Mouse (Mus musculus): ENCODE data around the gene Tmem38b.

Tmem38b gene

GRCm38 (mm10) chr4:53882921-53883682, 57.3 kb downstream of the Tmem38b start:
- no peak for DNase-seq (ENCODE audit: extremely low read depth, low read depth, low spot score)

GRCm38 (mm10) chr4:53884351-53885245, 58.8 kb downstream of the Tmem38b start:
- peak; percentile 46 for DNase-seq (ENCODE audit: extremely low read depth, low read depth, low spot score)

- DNase-seq (ENCODE audit: extremely low read depth, low read depth, low spot score): no peak
Observed at GRCm38 (mm10) chr4:53886342-53887088, 60.7 kb downstream of the Tmem38b start.

- no peak for DNase-seq (ENCODE audit: extremely low read depth, low read depth, low spot score)
Observed at GRCm38 (mm10) chr4:53895335-53895734, 69.5 kb downstream of the Tmem38b start.

GRCm38 (mm10) chr4:53896150-53896833, 70.4 kb downstream of the Tmem38b start:
- no peak for DNase-seq (ENCODE audit: extremely low read depth, low read depth, low spot score)

- DNase-seq (ENCODE audit: extremely low read depth, low read depth, low spot score): no peak
Observed at GRCm38 (mm10) chr4:53900386-53900971, 74.6 kb downstream of the Tmem38b start.

- no peak for DNase-seq (ENCODE audit: extremely low read depth, low read depth, low spot score)
Observed at GRCm38 (mm10) chr4:53904335-53904734, 78.5 kb downstream of the Tmem38b start.

- DNase-seq (ENCODE audit: extremely low read depth, low read depth, low spot score): no peak
Observed at GRCm38 (mm10) chr4:53905537-53905936, 79.7 kb downstream of the Tmem38b start.

- DNase-seq (ENCODE audit: extremely low read depth, low read depth, low spot score): no peak
Observed at GRCm38 (mm10) chr4:53907071-53907470, 81.2 kb downstream of the Tmem38b start.

Data from fat pad, adult 2 months (tissue).